Mouse (Mus musculus): ENCODE measurements around the gene Syt1.
A peak's percentile ranks its signal among the peaks of the same experiment; 100 is the strongest.

Gene Syt1

GRCm38 (mm10) chr10:108743759-108744158, 267.0 kb downstream of the Syt1 start:
- DNase-seq: no peak

DNA sequence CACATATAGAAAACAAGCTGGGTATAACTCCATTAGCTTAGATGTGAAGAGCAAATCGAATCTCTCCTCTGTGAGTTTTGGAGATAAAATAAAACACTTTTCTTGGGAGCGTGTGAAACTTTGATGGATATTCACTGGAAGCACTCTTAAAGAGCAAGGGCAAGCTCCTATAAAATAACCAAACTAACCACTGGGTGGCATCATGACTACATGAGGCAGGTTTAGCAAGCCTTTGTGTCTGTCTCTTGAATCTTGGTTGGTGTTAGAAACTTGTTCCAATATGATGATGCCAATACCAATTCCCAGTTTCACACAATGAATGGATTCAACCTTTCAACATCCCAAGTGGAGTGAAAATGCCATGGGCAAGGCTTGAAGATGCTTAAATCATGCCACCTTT, 276.8 kb downstream of the Syt1 start:
- DNase-seq: no peak

GRCm38 (mm10) chr10:108728961-108729360, 281.8 kb downstream of the Syt1 start:
- DNase-seq: peak; percentile 33 to 54

- no peak for DNase-seq
Measured at GRCm38 (mm10) chr10:108726391-108726790, 284.4 kb downstream of the Syt1 start.

DNA sequence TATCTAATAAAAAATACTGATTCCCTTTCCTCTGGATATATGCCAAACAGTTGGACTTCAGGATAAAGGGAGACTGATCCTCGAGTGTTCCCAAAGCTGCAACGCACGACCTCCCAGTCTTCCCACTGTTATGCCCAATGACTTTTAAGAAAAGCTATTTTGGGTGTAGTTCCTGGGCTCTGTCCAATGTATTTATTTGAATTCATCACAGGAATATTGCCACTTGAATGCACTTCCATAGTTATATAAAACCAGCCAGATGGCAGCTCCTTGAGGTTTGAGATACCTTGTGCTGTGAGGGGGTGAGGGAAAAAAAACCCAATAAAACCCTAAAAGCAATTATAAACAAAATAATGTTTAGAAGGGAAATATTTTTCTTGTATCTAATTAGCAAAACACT, 285.9 kb downstream of the Syt1 start:
- peak; percentile 5 to 32 for DNase-seq

DNA sequence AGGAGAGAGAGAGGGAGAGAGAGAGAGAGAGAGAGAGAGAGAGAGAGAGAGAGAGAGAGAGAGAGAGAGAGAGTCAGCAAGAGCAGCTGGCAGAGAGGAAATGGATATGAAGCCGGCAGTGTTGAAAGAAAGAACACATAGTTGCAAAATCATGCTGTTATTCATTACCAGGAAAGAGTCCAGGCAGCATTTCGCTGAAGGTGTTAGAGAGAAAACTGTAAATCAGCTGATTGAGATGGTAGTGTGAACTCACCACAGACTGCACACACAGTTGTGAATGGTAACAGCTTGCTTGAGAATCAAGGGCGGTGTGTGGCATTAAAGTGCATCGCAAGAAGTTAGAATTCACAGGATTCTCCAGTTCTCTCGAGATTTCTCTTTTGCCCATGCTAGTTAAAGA, 300.3 kb downstream of the Syt1 start:
- no peak for DNase-seq

GRCm38 (mm10) chr10:108705658-108706057, 305.1 kb downstream of the Syt1 start:
- no peak for DNase-seq

- no peak for DNase-seq
Measured at GRCm38 (mm10) chr10:108701361-108702128, 309.2 kb downstream of the Syt1 start.

DNA sequence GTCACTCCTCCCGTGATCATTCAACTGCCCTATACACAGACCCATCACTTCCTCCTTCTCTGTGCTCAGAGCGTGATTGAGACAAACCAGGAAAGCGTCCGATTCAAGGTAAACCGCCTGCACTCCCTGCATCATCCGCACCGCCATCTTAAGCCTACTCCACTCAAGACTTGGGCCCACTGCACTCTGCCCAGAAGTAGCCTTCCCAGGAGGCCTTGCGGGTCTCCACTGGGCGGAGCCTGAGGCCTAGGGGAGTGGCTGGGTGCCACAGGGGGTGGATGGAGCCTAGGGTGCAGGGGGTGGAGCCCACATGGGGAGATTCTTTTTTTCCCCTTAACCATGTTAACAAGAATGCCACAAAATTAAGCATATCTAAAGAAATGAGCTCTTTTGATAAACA, 310.8 kb downstream of the Syt1 start, which contains the start of gene Gm5136:
Gene Gm5136 (minus strand): TSS at position 215 of the 400 bp plus-strand sequence.
- no peak for DNase-seq

- DNase-seq: no peak
Measured at GRCm38 (mm10) chr10:108697062-108697461, 313.7 kb downstream of the Syt1 start.

DNA sequence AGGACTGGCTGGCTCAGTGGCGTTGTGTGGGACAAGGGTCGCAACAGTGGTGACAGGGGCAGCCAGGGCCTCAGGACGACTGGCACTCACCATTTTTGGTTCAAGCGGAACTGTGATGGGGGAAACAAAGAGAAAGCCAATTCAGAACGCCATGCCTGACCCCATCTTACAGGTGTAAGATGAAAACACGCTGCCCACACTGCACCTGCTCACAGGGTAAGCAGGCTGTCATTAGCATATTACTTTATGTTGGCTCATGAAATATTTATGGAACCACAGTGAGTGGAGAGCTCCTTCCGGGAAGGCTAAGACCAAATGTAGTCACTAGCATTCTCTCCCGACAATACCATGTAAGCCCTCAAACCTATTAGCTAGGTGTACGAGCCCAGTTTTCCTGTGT, 319.8 kb downstream of the Syt1 start:
- no peak for DNase-seq

- DNase-seq: no peak
Measured at GRCm38 (mm10) chr10:108686696-108687095, 324.1 kb downstream of the Syt1 start.

- peak; percentile 48 to 59 for DNase-seq
Measured at GRCm38 (mm10) chr10:108679675-108680390, 330.9 kb downstream of the Syt1 start.

DNA sequence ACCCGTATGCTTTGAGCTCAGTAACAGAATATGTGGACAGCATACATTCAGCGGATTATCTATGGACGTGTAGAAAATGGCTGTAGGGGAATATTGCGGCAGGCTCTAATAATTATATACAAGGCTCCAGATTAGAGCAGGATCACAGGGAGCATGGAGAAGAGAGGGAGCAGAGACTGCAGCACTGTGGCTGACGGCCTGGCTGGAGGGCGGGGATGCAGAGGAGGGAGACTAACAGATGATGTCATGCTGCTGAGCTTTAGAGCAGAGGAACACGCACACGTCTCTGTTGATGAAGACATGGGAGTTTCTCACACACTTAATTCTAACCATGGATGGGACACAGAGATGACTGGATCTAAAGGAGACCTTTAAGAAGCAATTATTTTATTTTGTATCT, 333.7 kb downstream of the Syt1 start:
- DNase-seq: no peak

DNA sequence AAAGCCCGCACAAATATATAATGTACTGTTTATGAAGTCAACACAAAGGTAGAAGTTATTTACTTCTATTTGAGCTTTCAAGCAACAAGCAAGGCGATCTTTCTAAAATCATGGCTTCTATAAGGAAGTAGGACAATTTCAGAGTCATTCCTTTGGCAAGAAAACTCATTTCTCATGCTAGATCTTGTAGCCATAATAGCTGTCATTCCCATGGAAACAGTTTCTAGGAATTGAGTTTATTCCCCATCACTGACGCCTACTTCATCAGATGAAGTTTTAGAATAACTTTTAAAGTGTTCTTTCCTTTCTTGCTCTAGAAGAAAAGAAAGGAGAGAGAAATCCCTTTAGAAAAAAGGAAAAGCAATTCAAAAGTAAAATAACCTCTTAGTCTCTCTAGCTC, 341.8 kb downstream of the Syt1 start:
- no peak for DNase-seq

DNA sequence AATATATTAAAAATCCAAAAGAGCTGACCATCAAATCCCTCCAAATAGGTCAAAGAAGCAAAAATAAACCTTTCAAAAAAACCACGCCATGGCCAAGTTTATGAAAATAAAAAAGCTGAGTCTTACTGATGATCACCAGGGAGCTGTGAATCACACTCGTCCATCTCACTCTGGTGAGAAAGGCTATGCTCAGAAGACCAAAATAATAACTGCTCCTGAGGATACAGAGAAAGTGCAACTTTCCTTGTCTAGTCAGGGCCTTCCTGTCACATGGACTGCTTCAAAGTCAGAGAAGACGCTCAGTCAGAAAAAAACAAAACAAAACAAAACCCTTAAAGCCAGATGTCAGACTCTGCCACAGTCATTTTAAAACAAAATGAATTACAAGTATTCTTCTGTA, 350.5 kb downstream of the Syt1 start:
- DNase-seq: no peak

- no peak for DNase-seq
Measured at GRCm38 (mm10) chr10:108658300-108658699, 352.5 kb downstream of the Syt1 start.

- no peak for DNase-seq
Measured at GRCm38 (mm10) chr10:108657669-108658068, 353.1 kb downstream of the Syt1 start.

DNA sequence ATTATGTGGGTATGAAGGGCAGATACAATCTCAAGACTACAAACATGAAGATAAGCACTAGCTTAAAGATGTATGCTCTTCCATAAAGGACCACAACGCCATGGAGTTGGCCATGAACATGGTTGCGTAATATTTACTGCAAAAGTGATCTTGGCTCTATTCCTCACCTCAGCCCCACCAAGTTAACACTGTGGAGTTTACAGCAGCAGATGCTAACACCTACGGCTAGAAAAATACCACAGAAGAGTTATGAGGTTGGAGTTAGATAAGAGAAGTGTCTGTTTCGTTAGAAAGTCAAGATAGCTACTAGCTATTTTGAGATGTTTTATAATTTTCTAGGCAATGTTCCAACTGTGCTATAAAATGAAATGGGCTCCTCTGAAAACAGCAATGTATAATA, 353.9 kb downstream of the Syt1 start:
- DNase-seq: no peak

DNA sequence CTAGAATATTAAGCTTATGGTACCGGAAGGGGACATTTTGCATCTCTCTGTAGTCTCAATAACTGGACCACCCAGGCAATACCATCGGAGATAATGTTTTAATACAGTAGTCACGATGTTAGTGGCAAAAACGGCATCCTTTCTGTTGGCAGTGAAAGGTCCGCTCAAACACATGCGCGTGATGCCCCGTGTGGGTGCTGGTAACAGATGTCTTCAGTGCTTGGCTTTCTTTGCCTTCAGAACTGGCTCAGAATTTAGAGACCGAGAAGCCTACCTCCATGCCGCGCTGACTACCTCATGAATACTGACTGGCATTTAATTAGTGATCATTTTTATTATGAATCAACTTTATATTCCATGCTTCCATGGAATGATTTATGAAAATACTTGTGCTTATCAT, 355.7 kb downstream of the Syt1 start:
- DNase-seq: peak; percentile 48 to 56

GRCm38 (mm10) chr10:108652831-108653230, 358.0 kb downstream of the Syt1 start:
- DNase-seq: no peak

DNA sequence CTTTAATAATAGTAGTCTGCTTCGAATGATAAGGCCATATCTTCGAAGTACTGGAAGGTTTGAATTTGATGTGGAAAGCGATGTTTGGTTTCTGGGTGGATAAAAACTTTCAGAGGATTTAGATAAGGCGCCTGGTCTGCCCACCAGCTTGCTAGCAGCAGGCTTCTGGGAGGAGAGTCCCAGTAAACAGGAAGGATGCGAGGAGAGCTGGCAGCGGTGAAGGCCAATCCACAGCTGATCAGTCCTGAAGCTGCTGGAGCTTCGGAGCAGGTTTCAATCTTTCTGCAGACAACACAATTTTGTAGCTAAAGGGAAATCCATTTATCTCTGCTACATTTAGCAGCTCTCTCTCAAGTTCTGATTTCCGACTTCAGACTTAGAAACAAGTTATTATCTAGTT, 358.7 kb downstream of the Syt1 start:
- DNase-seq: peak; percentile 43 to 47

DNA sequence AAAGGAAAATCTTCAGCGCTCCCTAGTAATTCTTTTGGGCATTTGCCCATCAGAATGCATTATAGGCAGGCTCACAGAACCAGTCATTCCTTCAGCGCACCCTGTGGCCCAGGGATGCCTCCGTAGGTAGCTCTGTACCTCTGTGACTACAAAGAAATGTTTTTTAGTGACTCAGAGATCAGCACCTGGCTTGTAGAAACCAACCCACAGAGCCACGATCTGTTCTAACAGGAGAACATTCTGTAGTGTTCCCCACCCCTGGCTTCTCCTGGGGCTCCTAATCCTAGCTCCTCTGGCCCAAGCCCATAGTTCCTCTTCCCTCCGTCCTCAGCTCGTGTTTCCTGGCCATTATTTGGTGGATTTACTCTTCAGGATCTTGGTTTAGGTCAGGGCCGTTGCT, 361.6 kb downstream of the Syt1 start:
- peak; percentile 35 to 63 for DNase-seq

- DNase-seq: no peak
Measured at GRCm38 (mm10) chr10:108643915-108644314, 366.9 kb downstream of the Syt1 start.
